Mouse (Mus musculus) stomach, embryonic 15.5 days (tissue): ENCODE results near the gene Vpreb2. TPM values are rescaled to one million over a fixed set of nuclear protein-coding genes. Genes with fewer than 3 reads are reported as not detected.
"Not testable (repeated sequence)": the region's sequence is repeated elsewhere in the genome, so short reads cannot be mapped to it uniquely, and the experiment has no call there.

Experiments
- ATAC-seq: fragments of 200-750 bp; cut with Nextera tagmentation; 2 replicates; pipeline ENCODE4 v1.8.0; 2017; ENCODE audit warnings: low read depth, moderate number of reproducible peaks, moderate TSS enrichment; ENCODE audit not compliant: insufficient read depth, low FRiP score
- H3K27ac ChIP-seq: fragments of 300-500 bp; sonication (generic); 2 replicates; pipeline ENCODE4 v1.5.1; 2015; ENCODE audit warnings: mild to moderate bottlenecking, inconsistent platforms
- H3K27me3 ChIP-seq: fragments of 300-500 bp; sonication (generic); replicated peaks from 2 replicates; pipeline ENCODE4 v1.6.1; 2015; ENCODE audit warnings: inconsistent platforms
- H3K36me3 ChIP-seq: fragments of 300-500 bp; sonication (generic); 2 replicates; pipeline ENCODE4 v1.6.1; 2015; ENCODE audit warnings: inconsistent platforms
- H3K4me1 ChIP-seq: fragments of 300-500 bp; sonication (generic); 2 replicates; pipeline ENCODE4 v1.6.1; 2015; ENCODE audit warnings: inconsistent platforms
- H3K4me2 ChIP-seq: fragments of 300-500 bp; sonication (generic); 2 replicates; pipeline ENCODE4 v1.6.1; 2015; ENCODE audit warnings: mild to moderate bottlenecking, inconsistent platforms
- H3K4me3 ChIP-seq: fragments of 300-500 bp; sonication (generic); replicated peaks from 2 replicates; pipeline ENCODE4 v1.5.1; 2015; ENCODE audit warnings: inconsistent platforms
- H3K9ac ChIP-seq: fragments of 300-500 bp; sonication (generic); 2 replicates; pipeline ENCODE4 v1.6.1; 2015; ENCODE audit warnings: inconsistent platforms
- H3K9me3 ChIP-seq: fragments of 300-500 bp; sonication (generic); 2 replicates; pipeline ENCODE4 v1.6.1; 2016; ENCODE audit warnings: inconsistent platforms
- WGBS: fragments of 180-500 bp; shearing (Covaris S2); methylation state at CpG from one replicate; pipeline ENCODE4 v1.1.7; 2015; 5-methylcytosine and 5-hydroxymethylcytosine counted together
- polyA plus RNA-seq: library from polyadenylated mRNA; unstranded; fragments of >200 nt; fragmentation: Nextera tagmentation; extraction: Ambion mirVana; gene quantifications from 2 replicates; pipeline ENCODE4 v1.2.1, GENCODE M21; 2015

Vpreb2 gene
- polyA plus RNA-seq, 1 experiment from 2014 or later, result 0.27 TPM

DNA sequence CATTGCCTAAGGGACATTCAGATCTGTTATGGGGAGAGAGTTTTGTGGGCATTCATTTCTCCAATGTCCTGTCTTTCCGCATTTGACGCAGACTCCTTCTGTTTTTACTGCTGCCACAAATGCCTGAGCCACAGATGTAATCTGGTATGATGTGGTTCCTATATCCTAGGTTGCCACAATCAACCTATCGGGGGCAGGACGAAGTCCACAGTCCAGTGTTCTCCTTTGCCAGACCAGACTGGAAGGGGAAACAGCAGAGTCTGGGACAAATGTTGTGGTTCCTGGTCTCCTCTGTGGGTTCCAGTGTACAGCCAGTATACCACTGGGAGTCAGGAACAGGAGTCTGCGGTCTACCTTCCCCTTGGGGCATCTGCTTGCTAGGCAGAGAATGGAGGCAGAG, 19.4 kb downstream of the Vpreb2 start:
- Histone ChIP-seq H3K4me1 (no peaks in the 10 kb centered on the region), H3K27me3 (no peaks in the 10 kb centered on the region), H3K36me3 (no peaks in the 10 kb centered on the region), H3K4me2 (no peak overlapping the region), H3K27ac (no peak overlapping the region), H3K9ac (no peak overlapping the region), H3K4me3 (no peak overlapping the region), H3K9me3 (no peaks in the 10 kb centered on the region)
- WGBS, result 93% methylated on average over 5 of the region's 5 CpGs
- no peak for ATAC-seq

DNA sequence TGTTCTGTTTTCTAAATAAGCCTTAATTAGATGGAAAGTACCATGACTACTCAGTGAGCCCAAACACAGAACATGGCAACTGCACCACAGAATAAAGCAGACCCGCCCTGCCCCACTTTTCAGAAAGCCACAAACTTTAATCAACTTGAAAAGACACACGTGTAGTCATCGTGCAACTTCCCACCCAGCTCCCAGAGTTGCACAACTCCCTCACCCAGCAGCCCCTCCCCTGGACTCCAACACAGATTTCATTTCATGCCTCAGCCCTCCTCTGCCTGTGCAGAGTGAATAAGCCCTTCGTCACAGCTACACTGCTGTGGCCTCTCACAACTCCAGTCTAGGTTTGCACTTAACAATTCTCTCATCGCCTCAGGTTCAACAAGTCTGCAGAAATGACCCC, 24.4 kb downstream of the Vpreb2 start:
- Histone ChIP-seq H3K4me2 (no peak overlapping the region), H3K4me3 (no peak overlapping the region), H3K36me3 (no peaks in the 10 kb centered on the region), H3K4me1 (no peaks in the 10 kb centered on the region), H3K27ac (no peak overlapping the region), H3K9me3 (no peaks in the 10 kb centered on the region), H3K9ac (no peak overlapping the region), H3K27me3 (no peaks in the 10 kb centered on the region)
- ATAC-seq, result no peak
- WGBS, result 69% methylated on average over 5 of the region's 5 CpGs

DNA sequence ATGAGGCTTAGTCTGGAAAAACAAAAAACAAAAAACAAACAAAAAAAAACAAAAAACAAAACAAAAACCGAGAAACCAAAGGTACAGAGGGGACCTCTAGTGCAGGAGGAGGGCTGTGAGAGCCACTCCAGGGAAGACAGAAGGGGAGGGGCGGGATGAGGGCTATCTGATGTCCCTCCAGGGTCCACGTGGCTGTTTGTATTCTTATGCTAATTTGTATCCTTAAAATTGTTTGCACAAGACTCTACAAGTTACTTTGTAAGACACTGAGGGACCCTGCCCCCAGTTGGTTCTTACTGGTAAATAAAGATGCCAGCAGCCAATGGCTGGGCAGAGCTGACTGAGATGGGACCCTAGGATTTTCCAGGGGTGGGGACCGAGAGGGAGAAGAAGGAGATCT, 26.9 kb downstream of the Vpreb2 start:
- H3K36me3 ChIP-seq, result no peaks in the 10 kb centered on the region
- ATAC-seq, result no peak
- no peak overlapping the region for H3K9ac ChIP-seq
- H3K27me3 ChIP-seq, result no peaks in the 10 kb centered on the region
- no peaks in the 10 kb centered on the region for H3K4me1 ChIP-seq
- no peaks in the 10 kb centered on the region for H3K9me3 ChIP-seq
- WGBS, result 35% methylated on average over 4 of the region's 4 CpGs
- H3K4me3 ChIP-seq, result no peak overlapping the region
- H3K27ac ChIP-seq, result no peak overlapping the region
- H3K4me2 ChIP-seq, result no peak overlapping the region

DNA sequence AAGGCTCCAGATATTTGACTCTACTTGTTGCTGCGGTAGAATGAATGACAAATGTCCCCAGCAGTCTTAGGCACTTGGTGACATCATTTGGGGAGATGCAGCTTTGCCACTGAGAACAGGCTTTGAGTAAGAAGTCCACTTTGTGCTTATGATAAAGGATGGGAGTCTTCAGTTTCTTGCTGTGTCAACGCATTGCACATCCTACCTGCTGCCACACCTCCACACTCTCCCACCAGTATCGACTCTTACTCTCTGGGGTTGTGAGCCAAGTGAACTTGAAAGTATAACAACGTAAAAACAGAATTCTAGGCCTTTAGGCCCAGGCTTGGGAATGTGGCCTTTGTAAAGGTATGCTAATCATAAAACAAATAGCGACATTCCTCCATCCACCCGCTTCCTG, 30.9 kb downstream of the Vpreb2 start:
- Histone ChIP-seq H3K4me1 (no peaks in the 10 kb centered on the region), H3K27me3 (no peaks in the 10 kb centered on the region), H3K4me3 (no peak overlapping the region), H3K9me3 (no peaks in the 10 kb centered on the region), H3K9ac (no peak overlapping the region), H3K4me2 (no peak overlapping the region), H3K27ac (no peak overlapping the region), H3K36me3 (no peaks in the 10 kb centered on the region)
- 61% methylated on average over 6 of the region's 6 CpGs for WGBS
- no peak for ATAC-seq

DNA sequence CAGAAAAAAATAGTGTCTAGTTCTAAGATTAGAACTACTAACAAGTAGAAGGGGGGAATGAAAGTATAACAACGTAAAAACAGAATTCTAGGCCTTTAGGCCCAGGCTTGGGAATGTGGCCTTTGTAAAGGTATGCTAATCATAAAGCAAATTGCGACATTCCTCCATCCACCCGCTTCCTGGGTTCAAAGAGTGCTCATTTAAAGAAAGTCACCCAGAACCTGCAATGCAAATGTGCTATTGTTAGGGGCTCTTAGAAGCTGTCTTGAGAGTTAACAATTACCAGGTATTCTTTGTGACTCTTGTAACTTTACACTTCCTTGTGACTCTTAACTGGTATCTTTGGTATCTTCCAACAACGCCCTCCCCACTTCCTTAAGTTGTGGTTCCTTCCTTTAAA, 36.3 kb downstream of the Vpreb2 start:
- ATAC-seq, result not testable (repeated sequence)
- WGBS, result 61% methylated on average over 4 of the region's 4 CpGs

DNA sequence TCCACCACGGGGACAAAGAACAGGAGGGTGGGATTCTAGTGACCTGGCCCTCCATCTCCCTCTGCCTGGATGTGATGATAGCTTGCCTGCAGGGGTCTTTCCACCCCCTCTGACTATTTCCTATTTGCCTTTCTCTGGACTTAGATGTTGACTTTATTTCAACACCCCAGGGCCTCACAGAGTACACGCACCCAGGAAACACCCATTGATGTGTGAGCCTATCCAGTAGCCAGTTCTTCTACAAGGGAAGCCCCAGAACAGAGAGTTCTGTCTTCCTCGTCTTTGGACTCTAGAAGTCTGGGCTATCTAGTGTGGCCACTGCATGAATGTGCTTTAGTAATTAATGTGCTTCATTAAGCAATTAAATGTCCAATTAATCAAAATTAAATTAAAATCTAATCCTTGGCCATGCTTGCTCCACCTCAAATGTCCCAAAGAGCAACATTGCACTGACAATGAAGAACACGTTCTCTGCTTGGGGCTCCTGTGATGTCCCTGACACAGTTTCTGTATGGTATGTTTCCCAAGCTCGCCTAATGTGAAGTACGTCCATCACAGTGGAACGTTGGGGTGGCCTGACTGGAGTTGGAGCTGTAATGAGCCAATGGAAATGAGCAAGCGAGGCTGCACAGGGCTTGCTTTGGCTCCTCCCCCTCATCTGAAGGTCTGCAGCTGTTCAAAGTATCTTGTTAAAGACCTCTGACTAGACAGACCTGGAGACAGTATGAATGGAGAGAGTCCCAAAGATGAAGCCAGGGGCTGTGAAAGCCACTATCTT, 42.7 kb downstream of the Vpreb2 start:
- no peaks in the 10 kb centered on the region for H3K36me3 ChIP-seq
- H3K9me3 ChIP-seq, result no peaks in the 10 kb centered on the region
- H3K27ac ChIP-seq, result no peak overlapping the region
- no peaks in the 10 kb centered on the region for H3K4me1 ChIP-seq
- 47% methylated on average over 8 of the region's 8 CpGs for WGBS
- H3K4me2 ChIP-seq, result no peak overlapping the region
- H3K9ac ChIP-seq, result no peak overlapping the region
- ATAC-seq, result peak; percentile 27; the same call in 1 of the 2 replicates
- H3K27me3 ChIP-seq, result no peaks in the 10 kb centered on the region
- no peak overlapping the region for H3K4me3 ChIP-seq

More for the DNA sequence above, 36.3 kb downstream of the Vpreb2 start:
- H3K27ac ChIP-seq, H3K4me3 ChIP-seq, H3K27me3 ChIP-seq, H3K4me1 ChIP-seq, H3K9me3 ChIP-seq, H3K36me3 ChIP-seq, H3K4me2 ChIP-seq, H3K9ac ChIP-seq: not testable (repeated sequence)

DNA sequence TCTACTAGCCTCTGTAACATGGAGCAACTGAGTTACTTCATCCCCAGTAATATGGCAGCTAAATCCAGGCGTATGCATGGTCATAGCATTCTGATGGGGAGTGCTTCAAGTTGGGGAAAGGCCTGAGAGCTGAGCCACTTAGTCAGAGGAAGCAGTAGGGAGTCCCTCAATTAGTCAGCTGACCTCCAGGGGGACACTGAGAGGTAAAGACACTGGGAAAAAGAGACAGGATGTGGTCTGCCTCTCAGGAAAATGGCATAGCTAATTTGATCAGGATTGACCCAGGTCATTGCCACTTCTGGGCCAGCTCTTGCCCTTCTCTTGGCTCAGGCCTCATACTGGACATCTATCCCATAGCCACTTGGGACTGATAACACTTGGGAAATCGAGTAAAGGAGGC, 47.1 kb downstream of the Vpreb2 start:
- Histone ChIP-seq H3K9ac (no peak overlapping the region), H3K4me1 (no peaks in the 10 kb centered on the region), H3K36me3 (no peaks in the 10 kb centered on the region), H3K4me3 (no peak overlapping the region), H3K4me2 (no peak overlapping the region), H3K27ac (no peak overlapping the region), H3K9me3 (no peaks in the 10 kb centered on the region), H3K27me3 (no peaks in the 10 kb centered on the region)
- no peak for ATAC-seq
- 54% methylated on average over 2 of the region's 2 CpGs for WGBS

Other genes starting within 250 kb of the Vpreb2 start
- 38.3 and 42.6 TPM in 2 replicates for gene Med15, start 247.5 kb upstream of the Vpreb2 start, polyA plus RNA-seq
- gene Klhl22, start 220.8 kb upstream of the Vpreb2 start, polyA plus RNA-seq, result 57.4 and 57.6 TPM in 2 replicates
- 15.8 and 18.5 TPM in 2 replicates for gene Scarf2, start 183.1 kb upstream of the Vpreb2 start, polyA plus RNA-seq
- gene B830017H08Rik, start 147.3 kb upstream of the Vpreb2 start, polyA plus RNA-seq, result not detected in 2 replicates
- gene Car15, start 142.1 kb upstream of the Vpreb2 start, polyA plus RNA-seq, result 2.6 and 2.7 TPM in 2 replicates
- 0.26 and 0.32 TPM in 2 replicates for gene Gm20518, start 88.8 kb upstream of the Vpreb2 start, polyA plus RNA-seq
- gene Tssk1, start 86.2 kb upstream of the Vpreb2 start, polyA plus RNA-seq, result not detected in 2 replicates
- gene Dgcr2, start 81.9 kb upstream of the Vpreb2 start, polyA plus RNA-seq, result 74.6 and 80.5 TPM in 2 replicates
- 0.09 TPM in 1 of 2 replicates, not detected in the other for gene Tssk2, start 81.8 kb upstream of the Vpreb2 start, polyA plus RNA-seq
- 31.7 and 35.5 TPM in 2 replicates for gene Ess2, start 69.1 kb upstream of the Vpreb2 start, polyA plus RNA-seq
- not detected in 2 replicates for gene Gsc2, start 65.4 kb upstream of the Vpreb2 start, polyA plus RNA-seq
- gene Slc25a1, start 52.2 kb upstream of the Vpreb2 start, polyA plus RNA-seq, result 124 and 134 TPM in 2 replicates
- 77.8 and 78.2 TPM in 2 replicates for gene Dgcr6, start 72.4 kb downstream of the Vpreb2 start, polyA plus RNA-seq
- gene Prodh, start 109.8 kb downstream of the Vpreb2 start, polyA plus RNA-seq, result 13.1 and 14.8 TPM in 2 replicates
- gene Rtn4r, start 147.2 kb downstream of the Vpreb2 start, polyA plus RNA-seq, result 3.0 and 4.3 TPM in 2 replicates
- not detected in 2 replicates for gene Ccdc188, start 237.5 kb downstream of the Vpreb2 start, polyA plus RNA-seq